Mouse (Mus musculus) myocyte (in vitro differentiated cells): ENCODE measurements around the gene Mpg. TPM values are rescaled to one million over a fixed set of nuclear protein-coding genes. Genes with fewer than 3 reads are reported as not detected.

Source experiments
- H3K27me3 ChIP-seq: one replicate; pipeline ENCODE4 v1.6.1; 2011; ENCODE audit not compliant: control insufficient read depth, insufficient read depth, insufficient read length
- H3K36me3 ChIP-seq: one replicate; pipeline ENCODE4 v1.6.1; 2011; ENCODE audit not compliant: control insufficient read depth, insufficient read depth
- H3K4me2 ChIP-seq: one replicate; pipeline ENCODE4 v1.6.1; 2011; ENCODE audit warnings: low read depth, control low read depth
- H3K4me3 ChIP-seq: one replicate; pipeline ENCODE4 v1.5.1; 2011; ENCODE audit warnings: mild to moderate bottlenecking, control low read depth, moderate library complexity
- H3K79me2 ChIP-seq: one replicate; pipeline ENCODE4 v1.6.1; 2011; ENCODE audit not compliant: control insufficient read depth, insufficient read depth
- H3ac ChIP-seq: one replicate; pipeline ENCODE4 v1.6.1; 2011; ENCODE audit not compliant: control insufficient read depth, insufficient read length
- CEBPB ChIP-seq: IDR thresholded peaks from 2 replicates; pipeline ENCODE4 v1.6.1; 2011; ENCODE audit warnings: mild to moderate bottlenecking, moderate library complexity; ENCODE audit not compliant: poor library complexity, insufficient read depth, severe bottlenecking
- E2F4 ChIP-seq: IDR thresholded peaks from one replicate; pipeline ENCODE4 v1.6.1; 2011; ENCODE audit warnings: mild to moderate bottlenecking, control low read depth, moderate library complexity; ENCODE audit not compliant: insufficient read depth
- MAX ChIP-seq: IDR thresholded peaks from one replicate; pipeline ENCODE4 v1.6.1; 2011; ENCODE audit warnings: low read depth, mild to moderate bottlenecking, control low read depth
- MYOD1 ChIP-seq, 3 experiments: IDR thresholded peaks; one replicate each; pipeline ENCODE4 v1.6.1; 2011; ENCODE audit warnings: control low read depth in 2 of 3, low read depth in 2 of 3, mild to moderate bottlenecking in 2 of 3, moderate library complexity in 1 of 3; ENCODE audit not compliant: insufficient read length in 2 of 3, control insufficient read depth in 1 of 3
- MYOG ChIP-seq, 3 experiments: IDR thresholded peaks; one replicate each; pipeline ENCODE4 v1.6.1; 2011; ENCODE audit warnings: control low read depth in 2 of 3, low read depth in 2 of 3, mild to moderate bottlenecking in 2 of 3; ENCODE audit not compliant: insufficient read length in 2 of 3, control insufficient read depth in 1 of 3, insufficient read depth in 1 of 3
- POLR2A ChIP-seq: IDR thresholded peaks from one replicate; pipeline ENCODE4 v1.6.1; 2011; ENCODE audit warnings: low read depth, mild to moderate bottlenecking, control low read depth, moderate library complexity; ENCODE audit not compliant: insufficient read length
- POLR2AphosphoS2 ChIP-seq: IDR thresholded peaks from one replicate; pipeline ENCODE4 v1.6.1; 2011; ENCODE audit warnings: low read depth, control low read depth; ENCODE audit not compliant: insufficient read length
- REST ChIP-seq: IDR thresholded peaks from one replicate; pipeline ENCODE4 v1.6.1; 2011; ENCODE audit warnings: mild to moderate bottlenecking, control low read depth, moderate library complexity; ENCODE audit not compliant: insufficient read depth, insufficient read length
- SRF ChIP-seq: IDR thresholded peaks from one replicate; pipeline ENCODE4 v1.6.1; 2011; ENCODE audit warnings: low read depth; ENCODE audit not compliant: control insufficient read depth, insufficient read length
- TCF12 ChIP-seq: IDR thresholded peaks from one replicate; pipeline ENCODE4 v1.6.1; 2011; ENCODE audit warnings: mild to moderate bottlenecking, control low read depth; ENCODE audit not compliant: poor library complexity, insufficient read depth, severe bottlenecking
- TCF3 ChIP-seq: IDR thresholded peaks from one replicate; pipeline ENCODE4 v1.6.1; 2011; ENCODE audit warnings: low read depth, control low read depth; ENCODE audit not compliant: insufficient read length
- USF1 ChIP-seq: IDR thresholded peaks from one replicate; pipeline ENCODE4 v1.6.1; 2011; ENCODE audit warnings: low read depth, mild to moderate bottlenecking, control low read depth, moderate library complexity
- polyA plus RNA-seq: library from polyadenylated mRNA; unstranded; fragments of >200 nt; fragmentation: generic; extraction: Trizol; gene quantifications from one replicate; pipeline ENCODE4 v1.2.1, GENCODE M21; 2012; ENCODE audit warnings: missing spikeins

Mpg gene
- polyA plus RNA-seq, 1 experiment, result 23.8 TPM

DNA sequence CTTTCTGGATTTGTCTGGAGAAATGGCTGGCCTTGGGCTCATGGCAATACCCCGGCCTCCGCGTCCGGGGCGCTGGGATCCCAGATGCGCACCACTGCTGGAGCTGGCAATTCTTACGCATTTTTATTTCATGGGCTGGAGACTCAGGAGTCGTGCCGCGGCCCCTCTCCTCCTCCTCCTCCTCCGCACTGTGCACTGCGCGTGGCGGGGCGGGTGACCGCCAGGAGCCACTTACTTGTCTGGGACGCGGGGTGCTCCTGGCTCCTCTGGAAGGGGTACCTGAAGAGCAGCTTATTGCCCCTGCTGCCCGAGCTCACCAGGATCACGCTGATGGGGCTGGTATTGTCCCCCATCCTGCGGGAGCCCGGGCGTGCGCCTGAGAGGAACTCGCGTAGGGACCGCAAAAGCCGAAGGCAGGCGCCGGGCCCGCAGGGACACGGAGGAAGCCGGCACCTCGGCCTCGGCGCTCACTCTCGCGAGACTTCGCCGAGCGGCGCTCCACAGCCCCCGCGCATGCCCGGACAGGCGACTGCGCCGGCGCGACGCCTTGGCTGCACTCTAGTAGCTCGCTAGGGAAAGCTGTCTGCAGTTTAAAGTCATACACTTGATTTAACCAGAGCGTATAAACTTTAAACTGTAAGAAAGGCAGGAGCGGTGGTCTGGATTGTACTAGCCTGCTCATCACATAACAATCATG is 41.0 kb downstream of the Mpg start, which contains the start of gene Nprl3:
TSS of gene Nprl3 (minus strand) at position 520 of the 697 bp plus-strand sequence.
- H3K4me2 ChIP-seq, result peak within 1 kb of the TSS; percentile 99
- peaks cover 28% of the 10 kb centered on the region for H3K79me2 ChIP-seq
- H3K27me3 ChIP-seq, result no peaks in the 10 kb centered on the region
- H3K4me3 ChIP-seq, result peak within 1 kb of the TSS; percentile 61
- H3K36me3 ChIP-seq, result no peaks in the 10 kb centered on the region
- peak; percentile 96 for TF ChIP-seq POLR2A
- TF ChIP-seq POLR2AphosphoS2, result peak; percentile 98
- TF ChIP-seq TCF3, result no peak
- TF ChIP-seq REST, result no peak
- no peak for TF ChIP-seq E2F4
- TF ChIP-seq MAX, result no peak
- H3ac ChIP-seq, result peak within 1 kb of the TSS; percentile 58

DNA sequence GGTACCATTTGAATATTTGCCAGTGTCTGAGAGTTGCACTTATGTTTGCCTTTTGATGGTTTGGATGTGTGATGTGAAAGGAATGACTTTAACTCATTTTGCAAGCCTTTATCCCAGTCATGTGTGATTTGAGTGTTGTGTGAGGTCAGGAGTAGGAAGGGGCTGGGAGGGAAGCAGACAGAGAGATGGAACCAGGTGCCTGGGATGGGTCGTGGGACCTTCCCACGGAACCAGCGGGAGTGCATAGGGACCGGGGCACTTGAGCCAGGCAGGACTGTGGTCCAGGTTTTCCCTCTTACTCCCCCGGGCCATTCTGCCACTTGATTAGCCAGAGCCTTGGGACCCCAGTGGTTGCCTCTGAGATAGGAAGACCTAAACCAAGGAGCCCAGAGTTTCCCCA is 41.7 kb downstream of the Mpg start:
- peaks cover 27% of the 10 kb centered on the region for H3K79me2 ChIP-seq
- H3K27me3 ChIP-seq, result no peaks in the 10 kb centered on the region
- TF ChIP-seq USF1, result no peak
- no peak for TF ChIP-seq MYOD1 (IDR thresholded peaks at IDR 0.05; ENCODE audit: control insufficient read depth in 1 of 3, insufficient read length in 2 of 3, low read depth in 2 of 3)
- TF ChIP-seq CEBPB, result no peak
- TF ChIP-seq POLR2A, result no peak
- no peak for TF ChIP-seq SRF
- no peak for TF ChIP-seq TCF12
- no peak for TF ChIP-seq REST
- no peak for TF ChIP-seq MYOG (IDR thresholded peaks at IDR 0.05; ENCODE audit: control insufficient read depth in 1 of 3, insufficient read depth in 1 of 3, insufficient read length in 2 of 3, low read depth in 2 of 3)
- no peak for TF ChIP-seq MAX
- TF ChIP-seq TCF3, result no peak
- TF ChIP-seq E2F4, result no peak
- no peak for TF ChIP-seq POLR2AphosphoS2
- peak overlapping the region; percentile 61 for H3K4me3 ChIP-seq
- peak overlapping the region; percentile 58 for H3ac ChIP-seq
- peak overlapping the region; percentile 99 for H3K4me2 ChIP-seq
- H3K36me3 ChIP-seq, result no peaks in the 10 kb centered on the region

DNA sequence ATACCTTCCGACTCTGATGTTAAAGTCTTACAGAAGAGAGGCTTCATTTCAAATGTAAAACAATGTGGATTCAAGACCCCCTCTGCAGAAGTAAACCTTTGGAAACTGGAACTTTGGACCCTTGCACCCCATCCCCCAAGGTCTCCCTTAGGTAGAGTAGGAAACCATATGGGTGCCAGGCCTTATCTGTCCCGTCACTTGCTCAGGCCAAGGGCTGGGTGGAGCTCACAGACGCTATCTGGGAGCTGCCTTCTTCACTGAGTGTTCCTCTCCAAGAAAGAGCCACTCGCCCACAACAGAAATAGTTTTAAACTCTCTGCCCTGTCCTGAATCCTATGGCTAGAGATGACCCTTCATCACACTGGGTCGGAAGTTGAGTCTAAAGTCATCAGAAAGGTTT is 42.6 kb downstream of the Mpg start:
- H3K36me3 ChIP-seq, result no peaks in the 10 kb centered on the region
- H3K4me3 ChIP-seq, result no peak overlapping the region
- no peak overlapping the region for H3K4me2 ChIP-seq
- no peak overlapping the region for H3ac ChIP-seq
- TF ChIP-seq POLR2AphosphoS2, result no peak
- no peak for TF ChIP-seq TCF3
- no peak for TF ChIP-seq SRF
- no peak for TF ChIP-seq MAX
- TF ChIP-seq POLR2A, result no peak
- TF ChIP-seq REST, result no peak
- no peak for TF ChIP-seq USF1
- no peak for TF ChIP-seq E2F4
- no peak for TF ChIP-seq TCF12
- no peak for TF ChIP-seq CEBPB
- no peak for TF ChIP-seq MYOD1 (IDR thresholded peaks at IDR 0.05; ENCODE audit: control insufficient read depth in 1 of 3, insufficient read length in 2 of 3, low read depth in 2 of 3)
- H3K79me2 ChIP-seq, result peaks cover 17% of the 10 kb centered on the region
- H3K27me3 ChIP-seq, result no peaks in the 10 kb centered on the region

DNA sequence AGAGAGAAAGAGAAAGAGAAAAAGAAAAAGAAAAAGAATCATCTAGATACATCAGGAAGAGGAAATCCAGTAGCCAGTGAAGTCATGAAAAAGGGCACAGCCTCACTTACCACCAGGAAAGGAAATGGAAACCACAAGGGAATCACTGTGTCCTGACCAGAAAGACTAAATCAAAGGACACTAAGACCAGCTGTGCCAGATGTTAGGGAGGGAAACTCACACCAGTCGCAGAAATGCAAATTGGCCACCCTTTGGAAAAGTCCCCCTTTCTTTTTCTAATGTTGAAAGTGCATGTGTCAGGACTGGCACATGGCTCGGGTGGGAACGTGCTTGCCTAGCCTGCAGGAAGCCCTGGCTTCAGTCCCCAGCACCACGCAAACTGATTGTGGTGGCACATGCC is 44.9 kb downstream of the Mpg start:
- Histone ChIP-seq H3K36me3 (no peaks in the 10 kb centered on the region), H3K79me2 (peaks cover 10% of the 10 kb centered on the region), H3ac (no peak overlapping the region), H3K27me3 (peaks cover 2% of the 10 kb centered on the region), H3K4me3 (no peak overlapping the region), H3K4me2 (peak overlapping the region; percentile 36)
- no peak for TF ChIP-seq TCF3
- TF ChIP-seq USF1, result no peak
- no peak for TF ChIP-seq REST
- no peak for TF ChIP-seq POLR2AphosphoS2
- no peak for TF ChIP-seq TCF12
- TF ChIP-seq POLR2A, result no peak
- TF ChIP-seq MYOD1 (IDR thresholded peaks at IDR 0.05; ENCODE audit: control insufficient read depth in 1 of 3, insufficient read length in 2 of 3, low read depth in 2 of 3), result no peak
- no peak for TF ChIP-seq CEBPB
- no peak for TF ChIP-seq SRF
- no peak for TF ChIP-seq MAX
- TF ChIP-seq MYOG (IDR thresholded peaks at IDR 0.05; ENCODE audit: control insufficient read depth in 1 of 3, insufficient read depth in 1 of 3, insufficient read length in 2 of 3, low read depth in 2 of 3), result no peak
- no peak for TF ChIP-seq E2F4

DNA sequence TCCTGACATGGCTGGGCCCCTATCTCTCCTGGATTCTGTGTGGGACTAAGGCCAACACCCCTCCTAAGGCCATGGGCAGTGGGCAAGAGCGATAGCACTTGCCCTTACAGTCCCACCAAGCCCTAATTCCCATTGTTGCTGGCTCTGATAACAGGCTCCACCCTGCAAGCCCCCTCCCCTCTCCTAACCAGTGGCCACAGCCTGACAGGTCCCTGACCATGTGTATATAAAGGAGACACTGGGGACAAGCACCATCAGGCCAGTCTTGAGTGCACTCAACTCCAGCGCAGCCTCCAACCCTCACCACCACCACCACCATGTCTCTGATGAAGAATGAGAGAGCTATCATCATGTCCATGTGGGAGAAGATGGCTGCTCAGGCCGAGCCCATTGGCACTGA is 50.0 kb downstream of the Mpg start, which contains the start of gene Hba-x:
TSS of gene Hba-x (plus strand) at position 54 of the 400 bp plus-strand sequence.
- Histone ChIP-seq H3K79me2 (no peaks in the 10 kb centered on the region), H3K4me3 (no peak within 1 kb of the TSS), H3K4me2 (no peak within 1 kb of the TSS), H3ac (no peak within 1 kb of the TSS), H3K27me3 (peaks cover 36% of the 10 kb centered on the region), H3K36me3 (no peaks in the 10 kb centered on the region)
- TF ChIP-seq TCF12 (no peak), E2F4 (no peak)
